Mouse (Mus musculus) kidney, embryonic 15.5 days (tissue): ENCODE measurements around the gene Pogz. TPM values are rescaled to one million over a fixed set of nuclear protein-coding genes. Genes with fewer than 3 reads are reported as not detected.
A peak's percentile ranks its signal among the peaks of the same experiment; 100 is the strongest.
"Not testable (repeated sequence)": the region's sequence is repeated elsewhere in the genome, so short reads cannot be mapped to it uniquely, and the experiment has no call there.

ENCODE experiments used
- ATAC-seq: fragments of 200-750 bp; cut with Nextera tagmentation; replicated peaks from 2 replicates; pipeline ENCODE4 v1.8.0; 2017; ENCODE audit warnings: moderate TSS enrichment; ENCODE audit not compliant: low FRiP score
- H3K27ac ChIP-seq: fragments of 300-500 bp; sonication (generic); 2 replicates; pipeline ENCODE4 v1.5.1; 2015; ENCODE audit warnings: mild to moderate bottlenecking, inconsistent platforms
- H3K27me3 ChIP-seq: fragments of 300-500 bp; sonication (generic); 2 replicates; pipeline ENCODE4 v1.6.1; 2015; ENCODE audit warnings: inconsistent platforms
- H3K36me3 ChIP-seq: fragments of 300-500 bp; sonication (generic); 2 replicates; pipeline ENCODE4 v1.6.1; 2015; ENCODE audit warnings: inconsistent platforms
- H3K4me1 ChIP-seq: fragments of 300-500 bp; sonication (generic); 2 replicates; pipeline ENCODE4 v1.6.1; 2015; ENCODE audit warnings: inconsistent platforms
- H3K4me2 ChIP-seq: fragments of 300-500 bp; sonication (generic); 2 replicates; pipeline ENCODE4 v1.6.1; 2015; ENCODE audit warnings: moderate library complexity, mild to moderate bottlenecking, inconsistent platforms
- H3K4me3 ChIP-seq: fragments of 300-500 bp; sonication (generic); replicated peaks from 2 replicates; pipeline ENCODE4 v1.5.1; 2015; ENCODE audit warnings: mild to moderate bottlenecking, inconsistent platforms
- H3K9ac ChIP-seq: fragments of 300-500 bp; sonication (generic); 2 replicates; pipeline ENCODE4 v1.6.1; 2015; ENCODE audit warnings: mild to moderate bottlenecking, inconsistent platforms
- H3K9me3 ChIP-seq: fragments of 300-500 bp; sonication (generic); replicated peaks from 2 replicates; pipeline ENCODE4 v1.6.1; 2016; ENCODE audit warnings: inconsistent platforms
- WGBS: fragments of 180-500 bp; shearing (Covaris S2); methylation state at CpG from one replicate; pipeline ENCODE4 v1.1.7; 2015; ENCODE audit warnings: mixed read lengths; 5-methylcytosine and 5-hydroxymethylcytosine counted together
- polyA plus RNA-seq: library from polyadenylated mRNA; unstranded; fragments of >200 nt; fragmentation: Nextera tagmentation; extraction: Ambion mirVana; gene quantifications from 2 replicates; pipeline ENCODE4 v1.2.1, GENCODE M21; 2015

The Pogz gene
- polyA plus RNA-seq, 1 experiment from 2014 or later = 18.8 TPM

DNA sequence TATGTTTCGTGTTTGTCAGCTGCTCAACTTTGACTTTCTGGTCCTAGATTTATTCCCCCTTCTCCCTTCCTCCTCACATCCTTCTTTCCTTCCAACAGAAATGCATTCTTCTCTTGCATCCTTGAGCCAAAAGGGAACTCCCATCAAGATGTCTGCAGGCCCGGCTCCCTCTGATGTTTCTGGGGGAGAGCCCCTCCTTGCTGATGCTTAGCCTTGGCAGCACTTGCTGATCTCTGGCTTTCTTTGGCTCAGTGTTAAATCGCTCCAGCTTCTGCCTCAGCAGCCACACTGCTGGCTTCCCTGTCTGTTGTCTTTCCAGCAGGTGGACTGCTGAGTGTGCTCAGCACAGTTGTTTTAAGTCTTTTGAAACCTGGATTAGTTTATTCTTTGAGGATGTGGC is 83.7 kb downstream of the Pogz start:
- H3K4me1 ChIP-seq = peaks cover 11% of the 10 kb centered on the region
- no peaks in the 10 kb centered on the region for H3K9me3 ChIP-seq
- H3K27me3 ChIP-seq = no peaks in the 10 kb centered on the region
- no peak overlapping the region for H3K27ac ChIP-seq
- no peak overlapping the region for H3K4me2 ChIP-seq
- H3K4me3 ChIP-seq = no peak overlapping the region
- H3K9ac ChIP-seq = no peak overlapping the region
- no peak for ATAC-seq
- WGBS = 42% methylated on average over 3 of the region's 3 CpGs
- no peaks in the 10 kb centered on the region for H3K36me3 ChIP-seq

DNA sequence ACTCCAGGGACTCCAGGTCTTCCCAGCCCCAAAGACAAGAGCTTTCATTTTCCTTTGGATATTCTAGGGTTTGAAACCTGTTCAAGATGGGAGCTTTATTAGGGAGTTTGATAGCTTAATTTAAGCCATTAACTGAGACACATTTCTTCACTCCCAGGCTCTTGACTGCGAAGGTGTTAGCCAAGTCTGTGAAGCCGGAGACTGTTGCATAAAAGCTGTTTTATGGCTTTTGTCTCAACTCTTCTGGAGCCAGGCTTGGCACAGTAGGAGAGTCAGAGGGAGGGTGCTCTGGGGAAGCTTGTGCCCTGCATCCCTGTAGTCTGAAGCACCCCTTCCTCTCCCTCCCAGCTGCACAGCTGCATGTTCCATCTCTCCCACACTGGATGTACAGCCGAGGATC is 85.0 kb downstream of the Pogz start:
- Histone ChIP-seq H3K9ac (no peak overlapping the region), H3K9me3 (no peaks in the 10 kb centered on the region), H3K4me2 (no peak overlapping the region), H3K27me3 (no peaks in the 10 kb centered on the region), H3K36me3 (no peaks in the 10 kb centered on the region), H3K27ac (no peak overlapping the region), H3K4me3 (no peak overlapping the region), H3K4me1 (peaks cover 10% of the 10 kb centered on the region)
- WGBS = 27% methylated on average over 3 of the region's 3 CpGs
- no peak for ATAC-seq

DNA sequence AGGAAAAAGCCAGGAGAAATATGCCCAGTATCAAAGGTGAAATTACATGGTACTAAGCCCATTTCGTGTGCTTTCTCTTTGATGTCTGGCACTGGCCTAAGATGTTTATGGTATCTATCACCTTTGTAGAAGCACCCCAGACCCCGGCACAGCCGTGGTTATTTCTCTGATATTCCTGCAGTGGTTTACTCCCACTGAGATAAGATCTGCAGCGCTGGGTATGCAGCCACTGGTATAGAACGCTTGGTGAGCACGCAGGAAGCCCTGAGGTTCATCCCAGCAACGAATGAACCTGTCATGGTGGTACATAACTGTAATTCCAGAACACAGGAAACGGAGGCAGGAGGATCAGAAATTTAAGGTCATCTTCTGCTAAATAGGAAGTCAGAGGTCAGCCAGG is 87.3 kb downstream of the Pogz start:
- no peak overlapping the region for H3K4me2 ChIP-seq
- no peak overlapping the region for H3K27ac ChIP-seq
- no peaks in the 10 kb centered on the region for H3K9me3 ChIP-seq
- no peak for ATAC-seq
- no peak overlapping the region for H3K4me3 ChIP-seq
- H3K36me3 ChIP-seq = no peaks in the 10 kb centered on the region
- 28% methylated on average over 8 of the region's 8 CpGs for WGBS
- no peaks in the 10 kb centered on the region for H3K27me3 ChIP-seq
- H3K9ac ChIP-seq = no peak overlapping the region
- no peaks in the 10 kb centered on the region for H3K4me1 ChIP-seq

DNA sequence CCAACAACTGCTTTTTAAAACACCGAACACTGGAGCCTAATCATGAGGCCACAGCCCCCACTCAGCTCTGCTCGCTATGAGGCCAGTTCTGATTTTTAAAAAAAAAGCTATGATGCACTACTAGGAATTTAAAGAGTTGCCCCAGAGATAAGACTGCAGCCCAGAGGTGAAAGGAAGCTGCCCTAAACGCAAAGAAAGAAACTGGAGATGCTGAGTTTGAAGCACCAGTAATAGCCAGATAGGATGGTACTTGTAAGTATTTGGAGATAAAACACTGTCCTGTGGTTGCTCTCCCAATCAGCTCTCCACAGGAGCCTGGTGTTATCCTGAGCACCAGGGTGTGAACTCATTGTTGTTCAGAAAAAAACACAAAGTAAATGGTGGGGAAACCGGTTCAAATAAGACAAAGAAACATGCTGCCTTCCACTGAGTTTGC is 89.0 kb downstream of the Pogz start:
- not testable (repeated sequence) for H3K4me3 ChIP-seq, H3K36me3 ChIP-seq, H3K9me3 ChIP-seq, H3K4me1 ChIP-seq, ATAC-seq, H3K4me2 ChIP-seq, H3K9ac ChIP-seq, H3K27ac ChIP-seq, H3K27me3 ChIP-seq
- WGBS = 37% methylated on average over 4 of the region's 4 CpGs

DNA sequence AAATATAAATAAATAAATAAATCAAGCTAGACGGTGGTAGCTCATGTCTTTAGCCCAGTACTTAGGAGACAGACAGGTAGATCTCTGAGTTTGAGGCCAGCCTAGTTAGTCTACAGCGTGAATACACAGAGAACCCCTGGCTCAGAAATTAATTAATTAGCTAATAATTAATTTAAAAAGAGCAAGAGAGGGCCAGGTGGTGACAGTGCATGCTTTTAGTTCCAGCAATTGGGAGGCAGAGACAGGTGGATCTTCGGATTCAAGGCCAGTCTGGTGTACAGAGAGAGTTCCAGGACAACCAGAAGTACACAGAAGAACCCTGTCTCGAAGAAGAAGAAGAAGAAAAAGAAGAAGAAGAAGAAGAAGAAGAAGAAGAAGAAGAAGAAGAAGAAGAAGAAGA is 91.6 kb downstream of the Pogz start:
- ATAC-seq = not testable (repeated sequence)

DNA sequence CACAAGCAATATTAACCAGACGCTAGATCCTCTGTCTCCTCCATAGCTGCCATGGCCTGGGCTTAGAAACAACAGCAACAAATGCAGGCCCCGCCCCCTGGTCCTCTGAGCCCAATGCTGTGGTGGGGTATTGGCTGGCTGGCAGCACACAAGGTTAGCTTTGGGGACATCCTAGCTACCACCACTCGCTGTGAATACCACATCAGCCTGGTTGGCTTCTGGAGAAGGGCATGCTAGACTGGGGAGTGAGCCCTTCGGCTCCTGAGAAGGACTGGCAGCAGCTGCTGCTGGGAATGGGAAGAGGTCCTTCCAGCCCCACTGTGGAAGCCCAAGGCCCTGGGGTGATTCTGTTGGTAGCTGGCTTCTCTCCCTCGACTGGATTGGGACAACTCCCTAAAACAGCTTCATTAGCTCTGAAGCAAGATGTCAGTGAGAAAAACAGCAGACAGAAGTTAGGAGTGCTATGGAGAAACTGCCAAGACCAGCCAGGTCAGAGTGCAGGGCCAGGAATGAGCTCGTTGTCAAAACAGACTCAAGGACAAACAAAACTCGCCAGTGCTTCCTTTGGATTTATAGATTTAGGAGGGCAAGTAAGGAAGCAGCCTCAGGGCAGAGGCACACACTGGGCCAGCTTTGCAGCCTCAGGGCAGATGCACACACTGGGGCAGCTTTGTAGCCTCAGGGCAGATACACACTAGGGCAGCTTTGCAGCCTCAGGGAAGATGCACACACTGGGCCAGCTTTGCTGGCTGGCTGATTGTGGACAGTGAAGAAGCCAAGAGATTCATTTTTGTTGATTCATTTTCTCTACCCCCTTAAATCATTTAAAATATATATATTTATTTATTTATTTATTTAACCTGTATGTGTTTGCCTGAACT is 93.3 kb downstream of the Pogz start:
- WGBS = 34% methylated on average over 7 of the region's 7 CpGs
- H3K9ac ChIP-seq = not testable (repeated sequence)
- 0 out of 2 replicates have a peak, but pooled peaks have one; percentile 22 for ATAC-seq

More for the DNA sequence above, 91.6 kb downstream of the Pogz start:
- H3K27ac ChIP-seq, H3K4me3 ChIP-seq, H3K9ac ChIP-seq, H3K4me2 ChIP-seq, H3K36me3 ChIP-seq, H3K9me3 ChIP-seq, H3K27me3 ChIP-seq: not testable (repeated sequence)
- 90% methylated on average over 4 of the region's 4 CpGs for WGBS
- H3K4me1 ChIP-seq = peaks cover 30% of the 10 kb centered on the region

DNA sequence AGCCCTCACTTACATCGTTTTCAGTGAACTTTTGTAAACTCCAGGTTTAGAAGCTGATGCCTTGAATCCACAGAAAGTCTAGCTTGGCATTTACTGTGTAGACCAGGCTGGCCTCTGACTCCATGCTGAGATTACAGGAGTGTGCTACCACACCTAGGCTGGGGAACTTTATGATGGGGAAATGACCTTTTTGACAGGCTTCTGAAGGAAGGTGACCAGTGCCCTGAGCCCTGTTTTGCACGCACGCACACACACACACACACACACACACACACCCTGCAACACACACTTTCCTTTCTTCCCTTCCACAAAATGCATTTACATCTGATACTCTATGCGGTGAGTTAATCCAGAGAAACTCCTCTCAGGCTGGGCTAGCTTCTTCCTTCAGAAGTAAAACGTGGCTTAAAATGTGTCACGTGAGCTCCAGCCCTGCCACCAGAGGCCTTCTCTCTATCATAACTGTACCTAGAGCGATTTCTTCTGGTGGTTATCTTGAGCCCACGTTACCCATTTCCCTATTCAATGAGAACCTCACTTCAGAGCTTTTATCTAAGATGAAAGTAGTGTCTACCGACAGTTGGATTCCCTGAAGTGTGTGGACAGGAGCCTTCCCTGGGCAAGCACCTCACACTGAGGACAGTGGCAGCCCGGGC is 94.2 kb downstream of the Pogz start:
- WGBS = 76% methylated on average over 10 of the region's 10 CpGs
- H3K4me1 ChIP-seq = peaks cover 33% of the 10 kb centered on the region
- not testable (repeated sequence) for H3K4me2 ChIP-seq, H3K4me3 ChIP-seq, H3K36me3 ChIP-seq, H3K27ac ChIP-seq, H3K9me3 ChIP-seq, H3K9ac ChIP-seq, ATAC-seq, H3K27me3 ChIP-seq

More for the DNA sequence above, 93.3 kb downstream of the Pogz start:
- peaks cover 33% of the 10 kb centered on the region for H3K4me1 ChIP-seq
- H3K27me3 ChIP-seq, H3K36me3 ChIP-seq, H3K4me2 ChIP-seq, H3K9me3 ChIP-seq, H3K4me3 ChIP-seq: not testable (repeated sequence)
- H3K27ac ChIP-seq = peak overlapping the region; percentile 78

Other genes starting within 250 kb of the Pogz start
- gene Gm10972, start 194.5 kb upstream of the Pogz start, polyA plus RNA-seq = not detected in 2 replicates
- gene Tuft1, start 178.7 kb upstream of the Pogz start, polyA plus RNA-seq = 6.7 and 7.1 TPM in 2 replicates
- 2.7 and 3.2 TPM in 2 replicates for gene Selenbp2, start 144.0 kb upstream of the Pogz start, polyA plus RNA-seq
- gene Cgn, start 51.1 kb upstream of the Pogz start, polyA plus RNA-seq = 17.0 and 18.3 TPM in 2 replicates
- gene Psmb4, start 49.4 kb downstream of the Pogz start, polyA plus RNA-seq = 340 and 342 TPM in 2 replicates
- gene Selenbp1, start 95.5 kb downstream of the Pogz start, polyA plus RNA-seq = 60.6 and 62.4 TPM in 2 replicates
- gene Rfx5, start 116.5 kb downstream of the Pogz start, polyA plus RNA-seq = 8.9 and 10.8 TPM in 2 replicates
- 21.4 and 27.5 TPM in 2 replicates for gene Pi4kb, start 137.2 kb downstream of the Pogz start, polyA plus RNA-seq
- 28.6 and 32.4 TPM in 2 replicates for gene Zfp687, start 177.9 kb downstream of the Pogz start, polyA plus RNA-seq
- gene Psmd4, start 205.0 kb downstream of the Pogz start, polyA plus RNA-seq = 248 and 271 TPM in 2 replicates